Mouse (Mus musculus) heart, postnatal 14 days (tissue): ENCODE data around the gene Ift22. TPM values are rescaled to one million over a fixed set of nuclear protein-coding genes. Genes with fewer than 3 reads are reported as not detected.

Experiments used
- total RNA-seq, 2 experiments: library from RNA; stranded (reverse); gene quantifications; 2 replicates each; pipeline ENCODE4 v1.2.3; 2021

The Ift22 gene
- total RNA-seq, 2 experiments from 2014 or later = 10.7 to 12.0 TPM

Other genes with a start within 250 kb of the Ift22 start
- gene Myl10, start 215.0 kb upstream of the Ift22 start, total RNA-seq = not detected
- gene Col26a1, start 24.9 kb upstream of the Ift22 start, total RNA-seq = 1 to 10 TPM; 5.2 to 6.6 TPM
- gene Fis1, start 45.1 kb downstream of the Ift22 start, total RNA-seq = 100 to 1,000 TPM; 166 to 167 TPM
- 10 to 100 TPM in 1 of 2 experiments, 1 to 10 TPM in 1; 8.9 to 11.2 TPM for gene Cldn15, start 58.5 kb downstream of the Ift22 start, total RNA-seq
- gene Plod3, start 78.9 kb downstream of the Ift22 start, total RNA-seq = 10 to 100 TPM; 40.3 to 42.2 TPM
- gene Znhit1, start 79.9 kb downstream of the Ift22 start, total RNA-seq = 10 to 100 TPM; 50.4 to 54.9 TPM
- gene Vgf, start 118.2 kb downstream of the Ift22 start, total RNA-seq = not detected
- 10 to 100 TPM; 41.9 to 50.2 TPM for gene Ap1s1, start 138.0 kb downstream of the Ift22 start, total RNA-seq
- 10 to 100 TPM; 12.5 TPM for gene Serpine1, start 164.1 kb downstream of the Ift22 start, total RNA-seq
- gene Trim56, start 208.1 kb downstream of the Ift22 start, total RNA-seq = 10 to 100 TPM; 19.4 to 20.4 TPM
- gene Muc3, start 241.2 kb downstream of the Ift22 start, total RNA-seq = not detected